Mouse (Mus musculus) monocyte, adult 59 days (primary cell): ENCODE data around the gene Opn3. TPM values are rescaled to one million over a fixed set of nuclear protein-coding genes. Genes with fewer than 3 reads are reported as not detected.

ENCODE experiments used
- total RNA-seq, 2 experiments: library from RNA; stranded (reverse); gene quantifications; one replicate each; pipeline ENCODE4 v1.2.4; 2023

The Opn3 gene
- 1 to 10 TPM; 1.6 to 4.8 TPM for total RNA-seq

DNA sequence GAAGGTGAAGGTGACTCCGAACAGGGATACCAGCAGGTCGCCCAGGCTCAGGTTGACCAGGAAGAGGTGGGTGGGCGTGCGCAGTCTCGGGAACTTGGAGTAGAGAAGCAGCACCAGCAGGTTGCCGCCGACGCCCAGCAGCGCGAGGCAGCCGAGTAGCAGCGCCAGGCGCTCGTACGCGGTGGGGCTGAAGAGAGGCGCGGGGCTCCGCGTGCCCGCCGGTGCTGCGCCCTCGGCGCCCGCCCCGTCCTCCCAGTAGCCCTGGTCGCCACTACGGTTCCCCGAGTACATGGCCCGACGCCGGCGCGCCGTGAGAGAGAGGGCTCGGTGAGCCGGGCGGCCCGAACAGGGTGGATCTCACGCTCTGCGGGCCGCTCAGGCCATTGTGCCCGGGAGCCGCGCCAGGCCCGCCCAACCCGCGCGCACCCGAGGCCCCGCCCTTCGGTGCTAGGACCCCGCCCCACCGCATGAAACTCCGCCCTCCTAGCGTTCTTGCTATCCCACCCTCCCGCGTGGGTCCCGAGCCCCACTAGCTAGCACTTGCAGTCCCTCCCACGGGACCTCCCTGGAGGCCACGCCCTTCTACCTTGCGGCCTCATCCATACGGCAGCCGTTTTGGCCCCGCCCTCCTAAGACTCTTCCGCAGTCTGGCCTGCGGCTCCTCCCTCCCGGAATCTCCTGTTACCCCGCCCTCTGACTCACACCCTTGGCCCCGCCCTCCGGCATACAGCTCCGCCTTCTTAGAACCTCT, at the start of gene Opn3, which contains the start of gene Chml:
Gene Opn3, minus strand, starts transcription at position 531 of the 751 bp plus-strand sequence.
Gene Chml, minus strand, starts transcription at position 656 of the 751 bp plus-strand sequence.

DNA sequence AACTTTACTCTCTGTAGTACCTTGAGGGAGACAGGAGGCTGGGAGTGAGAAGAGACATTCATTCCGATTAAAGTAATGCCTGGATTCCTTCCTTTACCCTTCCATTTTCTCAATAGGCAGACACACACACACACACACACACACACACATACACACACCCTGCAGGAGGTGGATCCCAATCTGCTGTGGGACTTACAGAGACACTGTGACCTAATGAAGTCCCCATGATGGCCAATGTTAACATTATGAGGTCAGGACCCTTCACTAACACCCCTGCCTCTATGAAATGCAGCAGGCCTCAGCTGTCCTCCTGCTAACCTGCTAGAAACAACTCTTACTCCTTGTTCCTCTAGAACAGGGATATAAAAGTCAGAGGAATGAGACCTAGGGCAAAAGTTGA, 5.7 kb upstream of the Opn3 start, which contains the start of gene Wdr64:
Gene Wdr64, plus strand, starts transcription at position 301 of the 400 bp plus-strand sequence.

GRCm38 (mm10) chr1:175625257-175625879, 67.2 kb downstream of the Opn3 start, which contains the start of gene Fh1:
Gene Fh1 (minus strand): TSS chr1:175625635.

DNA sequence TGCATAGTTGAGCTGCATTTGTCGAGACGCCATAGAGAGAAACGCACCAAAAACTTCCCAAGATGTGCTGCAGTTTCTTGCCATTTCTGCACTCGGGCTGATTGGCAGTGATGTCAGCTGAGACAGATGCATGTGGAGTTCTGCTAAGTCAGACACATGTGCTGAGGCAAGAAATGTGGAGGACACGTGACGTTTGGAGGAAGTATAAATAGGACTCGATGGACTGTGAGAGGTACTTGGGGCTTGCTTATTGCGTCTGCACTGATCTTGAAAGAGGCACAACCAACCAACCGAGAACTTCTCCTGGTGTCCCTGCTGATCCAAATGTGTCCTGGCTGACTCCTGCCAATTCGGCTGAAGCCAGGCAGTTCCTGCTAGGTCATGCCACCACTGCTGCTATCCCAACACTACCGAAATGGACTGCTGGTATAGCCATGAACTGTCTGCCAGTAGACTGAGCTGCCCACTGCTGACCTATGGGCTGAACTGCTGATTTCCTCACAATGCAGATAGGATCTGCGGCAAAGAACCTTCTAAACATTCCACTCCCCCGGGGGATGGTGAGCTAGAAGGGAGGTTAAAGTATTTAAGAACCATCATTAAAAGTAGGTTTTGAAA, 72.7 kb downstream of the Opn3 start, which contains the start of gene Kmo:
Gene Kmo, plus strand, starts transcription at position 568 of the 618 bp plus-strand sequence.

Other genes with a start within 250 kb of the Opn3 start
- not detected for gene Rgs7, start 200.3 kb downstream of the Opn3 start, total RNA-seq
- 10 to 100 TPM; 21.7 to 22.1 TPM for gene Kmo, start 72.4 kb downstream of the Opn3 start, total RNA-seq
- 10 to 100 TPM; 27.4 to 37.6 TPM for gene Fh1, start 67.1 kb downstream of the Opn3 start, total RNA-seq
- gene Chml, start 125 bp upstream of the Opn3 start, total RNA-seq, result 10 to 100 TPM in 1 of 2 experiments, 1 to 10 TPM in 1; 9.6 to 11.8 TPM
- not detected for gene Wdr64, start 5.8 kb upstream of the Opn3 start, total RNA-seq
- gene Exo1, start 187.8 kb upstream of the Opn3 start, total RNA-seq, result 1 to 10 TPM in 1 of 2 experiments, under 1 TPM in 1; 0.94 to 1.5 TPM
- gene Gm38100, start 227.6 kb upstream of the Opn3 start, total RNA-seq, result not detected